Mouse (Mus musculus): ENCODE measurements at regions not wholly inside any gene's neighbourhood (a gene's known extent, or its start where the extent isn't known, plus 50 kb on each side); places are given as distances from the start of the nearest gene placed in this dataset.

- no peak for TF ChIP-seq CTCF (IDR thresholded peaks at IDR 0.05; ENCODE audit: low read depth)
- H3K9me3 ChIP-seq (ENCODE audit: control insufficient read depth), result no peaks in the 10 kb centered on the region
Observed at GRCm38 (mm10) chr4:80539854-80540253, 294.1 kb upstream of the Tyrp1 start.

DNA sequence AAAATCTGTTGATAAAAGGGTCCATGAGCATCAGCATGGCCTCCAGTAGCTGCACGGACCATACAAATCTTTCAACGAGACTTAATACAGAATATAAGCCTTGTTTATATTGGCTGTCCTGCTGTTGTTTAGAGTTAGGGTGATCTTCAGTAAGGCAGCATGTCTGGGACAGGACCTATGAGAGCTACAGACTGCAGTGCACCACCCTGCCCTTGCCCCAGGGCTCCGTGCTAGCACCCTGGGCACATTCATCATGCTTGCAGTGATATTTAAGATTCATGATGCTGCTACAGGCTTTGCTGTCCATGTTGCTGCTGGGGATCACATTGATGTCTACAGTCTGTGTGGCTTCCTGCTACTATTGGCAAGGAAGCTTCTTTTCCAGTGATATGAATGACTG lies 288.8 kb upstream of the Tyrp1 start:
- no peak for ATAC-seq
- Histone ChIP-seq H3K27me3 (replicated peaks; ENCODE audit: control insufficient read depth, insufficient read depth, low read length) (no peaks in the 10 kb centered on the region), H3K4me3 (ENCODE audit: low read depth, low read length) (no peak overlapping the region), H3K36me3 (ENCODE audit: control insufficient read depth, insufficient read depth) (no peaks in the 10 kb centered on the region), H3K9me3 (ENCODE audit: control insufficient read depth) (no peaks in the 10 kb centered on the region), H3K4me1 (replicated peaks; ENCODE audit: control insufficient read depth, insufficient read depth, low read length) (no peaks in the 10 kb centered on the region), H3K27ac (ENCODE audit: low read depth, low read length) (no peak overlapping the region), H3K9ac (ENCODE audit: low read depth, low read length) (no peak overlapping the region), H3K4me2 (replicated peaks; ENCODE audit: low read depth) (no peak overlapping the region)
- no peak for TF ChIP-seq CTCF (IDR thresholded peaks at IDR 0.05; ENCODE audit: low read depth)
- 64% methylated on average over 3 of the region's 3 CpGs for WGBS

More at GRCm38 (mm10) chr4:80539854-80540253, 294.1 kb upstream of the Tyrp1 start:
- no peaks in the 10 kb centered on the region for H3K4me1 ChIP-seq (replicated peaks; ENCODE audit: control insufficient read depth, insufficient read depth, low read length)
- no peak overlapping the region for H3K27ac ChIP-seq (ENCODE audit: low read depth, low read length)
- H3K36me3 ChIP-seq (ENCODE audit: control insufficient read depth, insufficient read depth), result no peaks in the 10 kb centered on the region
- no peak overlapping the region for H3K9ac ChIP-seq (ENCODE audit: low read depth, low read length)
- ATAC-seq, result no peak
- 85% methylated on average over 4 of the region's 4 CpGs for WGBS
- H3K4me2 ChIP-seq (replicated peaks; ENCODE audit: low read depth), result no peak overlapping the region
- no peak overlapping the region for H3K4me3 ChIP-seq (ENCODE audit: low read depth, low read length)
- H3K27me3 ChIP-seq (replicated peaks; ENCODE audit: control insufficient read depth, insufficient read depth, low read length), result no peaks in the 10 kb centered on the region

DNA sequence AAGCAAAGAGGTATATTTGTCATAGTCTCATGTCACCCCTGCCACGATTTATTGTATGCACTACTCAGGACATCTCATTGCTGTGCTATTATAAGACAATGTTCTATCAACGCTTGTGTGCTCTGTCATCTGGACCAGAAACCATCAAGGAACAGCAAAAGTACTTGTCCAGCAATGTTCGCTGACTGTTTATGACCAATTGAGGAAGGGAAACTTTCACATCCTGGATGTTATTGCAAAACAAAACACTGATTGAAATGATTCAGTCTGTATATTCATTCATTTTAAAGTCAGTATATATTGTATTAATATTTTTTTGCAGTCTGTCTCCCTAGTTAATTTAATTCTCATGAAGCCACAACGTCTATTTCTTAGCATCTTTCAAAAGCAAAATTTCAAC lies 244.5 kb upstream of the Tyrp1 start:
- 72% methylated on average over 4 of the region's 4 CpGs for WGBS
- Histone ChIP-seq H3K4me3 (ENCODE audit: low read depth, low read length) (no peak overlapping the region), H3K27me3 (replicated peaks; ENCODE audit: control insufficient read depth, insufficient read depth, low read length) (no peaks in the 10 kb centered on the region), H3K4me1 (replicated peaks; ENCODE audit: control insufficient read depth, insufficient read depth, low read length) (no peaks in the 10 kb centered on the region), H3K27ac (ENCODE audit: low read depth, low read length) (no peak overlapping the region), H3K9me3 (ENCODE audit: control insufficient read depth) (no peaks in the 10 kb centered on the region), H3K4me2 (replicated peaks; ENCODE audit: low read depth) (no peak overlapping the region), H3K36me3 (ENCODE audit: control insufficient read depth, insufficient read depth) (no peaks in the 10 kb centered on the region), H3K9ac (ENCODE audit: low read depth, low read length) (no peak overlapping the region)
- ATAC-seq, result no peak
- no peak for TF ChIP-seq CTCF (IDR thresholded peaks at IDR 0.05; ENCODE audit: low read depth)

DNA sequence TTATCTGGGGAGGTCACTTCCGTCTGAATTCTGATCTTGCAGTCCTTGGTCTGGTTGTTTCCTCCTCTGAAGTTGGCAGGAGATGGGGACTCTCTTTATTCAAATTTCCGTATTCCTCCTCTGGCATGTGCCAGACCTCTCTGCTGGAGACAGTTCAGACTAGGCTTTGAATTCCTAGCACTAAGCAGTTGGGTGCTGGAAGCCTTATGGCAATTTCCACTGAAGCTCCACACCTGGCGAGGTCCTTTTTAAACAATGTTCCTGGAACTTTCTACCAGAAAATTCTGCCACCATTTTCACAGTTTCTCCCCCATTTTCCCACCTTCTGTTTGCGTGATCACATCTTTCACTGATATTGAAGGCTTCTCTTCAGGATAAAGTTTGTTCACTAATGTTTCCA lies 205.7 kb upstream of the Tyrp1 start:
- no peaks in the 10 kb centered on the region for H3K9me3 ChIP-seq (ENCODE audit: control insufficient read depth)
- no peak overlapping the region for H3K4me2 ChIP-seq (replicated peaks; ENCODE audit: low read depth)
- TF ChIP-seq CTCF (IDR thresholded peaks at IDR 0.05; ENCODE audit: low read depth), result no peak
- ATAC-seq, result no peak
- no peak overlapping the region for H3K27ac ChIP-seq (ENCODE audit: low read depth, low read length)
- WGBS, result 69% methylated on average over 4 of the region's 4 CpGs
- no peaks in the 10 kb centered on the region for H3K36me3 ChIP-seq (ENCODE audit: control insufficient read depth, insufficient read depth)
- no peaks in the 10 kb centered on the region for H3K4me1 ChIP-seq (replicated peaks; ENCODE audit: control insufficient read depth, insufficient read depth, low read length)
- no peak overlapping the region for H3K4me3 ChIP-seq (ENCODE audit: low read depth, low read length)
- H3K9ac ChIP-seq (ENCODE audit: low read depth, low read length), result no peak overlapping the region
- no peaks in the 10 kb centered on the region for H3K27me3 ChIP-seq (replicated peaks; ENCODE audit: control insufficient read depth, insufficient read depth, low read length)

GRCm38 (mm10) chr4:80629251-80629650 lies 204.7 kb upstream of the Tyrp1 start:
- Histone ChIP-seq H3K27ac (ENCODE audit: low read depth, low read length) (no peak overlapping the region), H3K4me2 (replicated peaks; ENCODE audit: low read depth) (no peak overlapping the region), H3K9ac (ENCODE audit: low read depth, low read length) (no peak overlapping the region), H3K4me1 (replicated peaks; ENCODE audit: control insufficient read depth, insufficient read depth, low read length) (no peaks in the 10 kb centered on the region), H3K9me3 (ENCODE audit: control insufficient read depth) (no peaks in the 10 kb centered on the region), H3K36me3 (ENCODE audit: control insufficient read depth, insufficient read depth) (no peaks in the 10 kb centered on the region), H3K4me3 (ENCODE audit: low read depth, low read length) (no peak overlapping the region), H3K27me3 (replicated peaks; ENCODE audit: control insufficient read depth, insufficient read depth, low read length) (no peaks in the 10 kb centered on the region)
- WGBS, result 88% methylated on average over 1 of the region's 1 CpGs
- ATAC-seq, result no peak
- no peak for TF ChIP-seq CTCF (IDR thresholded peaks at IDR 0.05; ENCODE audit: low read depth)

DNA sequence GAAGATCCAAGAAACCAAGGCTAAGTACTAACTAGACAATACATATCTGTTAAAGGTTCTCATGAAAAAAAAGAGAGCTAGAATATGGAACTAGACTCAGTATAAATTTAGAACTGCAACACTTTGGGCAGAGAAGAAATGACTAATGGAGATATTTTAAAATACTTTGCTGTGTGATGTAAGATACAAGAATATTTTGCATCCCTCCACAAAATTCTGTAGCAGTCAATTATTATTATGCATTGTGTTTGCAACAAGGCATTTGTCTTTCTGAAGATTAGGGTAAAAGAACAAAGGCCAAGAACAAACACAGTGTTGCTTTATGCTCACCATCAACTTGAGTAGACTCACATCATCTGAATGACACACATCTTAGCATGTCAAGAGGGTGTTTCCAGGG lies 203.7 kb upstream of the Tyrp1 start:
- no peak for ATAC-seq
- no peak overlapping the region for H3K4me2 ChIP-seq (replicated peaks; ENCODE audit: low read depth)
- H3K27ac ChIP-seq (ENCODE audit: low read depth, low read length), result no peak overlapping the region
- H3K4me1 ChIP-seq (replicated peaks; ENCODE audit: control insufficient read depth, insufficient read depth, low read length), result no peaks in the 10 kb centered on the region
- H3K4me3 ChIP-seq (ENCODE audit: low read depth, low read length), result no peak overlapping the region
- H3K9ac ChIP-seq (ENCODE audit: low read depth, low read length), result no peak overlapping the region
- no peaks in the 10 kb centered on the region for H3K36me3 ChIP-seq (ENCODE audit: control insufficient read depth, insufficient read depth)
- no peaks in the 10 kb centered on the region for H3K27me3 ChIP-seq (replicated peaks; ENCODE audit: control insufficient read depth, insufficient read depth, low read length)
- no peak for TF ChIP-seq CTCF (IDR thresholded peaks at IDR 0.05; ENCODE audit: low read depth)
- no peaks in the 10 kb centered on the region for H3K9me3 ChIP-seq (ENCODE audit: control insufficient read depth)

GRCm38 (mm10) chr4:80631041-80631440 lies 202.9 kb upstream of the Tyrp1 start:
- no peak for ATAC-seq
- Histone ChIP-seq H3K36me3 (ENCODE audit: control insufficient read depth, insufficient read depth) (no peaks in the 10 kb centered on the region), H3K9ac (ENCODE audit: low read depth, low read length) (no peak overlapping the region), H3K27ac (ENCODE audit: low read depth, low read length) (no peak overlapping the region), H3K27me3 (replicated peaks; ENCODE audit: control insufficient read depth, insufficient read depth, low read length) (no peaks in the 10 kb centered on the region), H3K9me3 (ENCODE audit: control insufficient read depth) (no peaks in the 10 kb centered on the region), H3K4me2 (replicated peaks; ENCODE audit: low read depth) (no peak overlapping the region), H3K4me1 (replicated peaks; ENCODE audit: control insufficient read depth, insufficient read depth, low read length) (no peaks in the 10 kb centered on the region), H3K4me3 (ENCODE audit: low read depth, low read length) (no peak overlapping the region)
- 62% methylated on average over 4 of the region's 4 CpGs for WGBS
- no peak for TF ChIP-seq CTCF (IDR thresholded peaks at IDR 0.05; ENCODE audit: low read depth)
